ENCODE assay signal across 8 mouse cellular contexts in genomic region chr11:60139734-60140371, GRCm38 (mm10). TPM values are rescaled to one million over a fixed set of nuclear protein-coding genes. Genes with fewer than 3 reads are reported as not detected.
A peak's percentile ranks its signal among the peaks of the same experiment; 100 is the strongest.
DNase-seq lines count a peak whose midpoint lies in the region; ATAC-seq and TF ChIP-seq lines count a peak whose summit lies in the region.

No protein-coding gene starts in this region.

- peak; percentile 32 to 51 for DNase-seq in heart, adult 18-20 months
- no peak for DNase-seq in heart, adult 8-10 months (ENCODE audit: low spot score)
- peak; percentile 47 to 72 for DNase-seq in cerebellum, postnatal 4 days (ENCODE audit: low spot score in 2 of 2)
- peak; percentile 64 for DNase-seq in gastrocnemius, postnatal 10 days
- peak; percentile 51 for DNase-seq in liver
- peak; percentile 69 for DNase-seq in stomach, postnatal 0 days (ENCODE audit: low spot score)

- TF ChIP-seq CTCF in intestine, postnatal 0 days (IDR thresholded peaks at IDR 0.05; ENCODE audit: low read depth), result 0 out of 2 replicates have a peak, but pooled peaks have one; percentile 28
- TF ChIP-seq CTCF in stomach, postnatal 0 days (IDR thresholded peaks at IDR 0.05; ENCODE audit: low read depth), result peak; percentile 29; the same call in 1 of the 2 replicates

- 1% methylated on average over 65 of the region's 66 CpGs for WGBS in intestine, postnatal 0 days
- WGBS in midbrain, embryonic 16.5 days, result 1% methylated on average over 61 of the region's 66 CpGs
- WGBS in stomach, postnatal 0 days, result under 1% methylated on average over 59 of the region's 66 CpGs

- peak overlapping the region; percentile 100 for H3K4me2 ChIP-seq in intestine, postnatal 0 days (replicated peaks; ENCODE audit: low read depth)
- H3K4me2 ChIP-seq in midbrain, embryonic 16.5 days (ENCODE audit: low read length), result peak overlapping the region; percentile 79
- H3K4me2 ChIP-seq in stomach, postnatal 0 days (replicated peaks; ENCODE audit: low read depth), result peak overlapping the region; percentile 89

- peak; percentile 42 for ATAC-seq in intestine, postnatal 0 days
- peak; percentile 78 for ATAC-seq in midbrain, embryonic 16.5 days
- ATAC-seq in stomach, postnatal 0 days (ENCODE audit: low FRiP score, low TSS enrichment), result peak; percentile 51

- peaks cover 4% of the 10 kb centered on the region; the same call in 1 of the 2 replicates for H3K36me3 ChIP-seq in intestine, postnatal 0 days (ENCODE audit: control insufficient read depth, insufficient read depth)
- no peaks in the 10 kb centered on the region for H3K36me3 ChIP-seq in midbrain, embryonic 16.5 days (ENCODE audit: control insufficient read depth, insufficient read depth, low read length)
- no peaks in the 10 kb centered on the region for H3K36me3 ChIP-seq in stomach, postnatal 0 days (ENCODE audit: control insufficient read depth, insufficient read depth, low read length)

- H3K27ac ChIP-seq in intestine, postnatal 0 days (ENCODE audit: low read depth, low read length), result no peak overlapping the region
- peak overlapping the region; percentile 95 for H3K27ac ChIP-seq in midbrain, embryonic 16.5 days (ENCODE audit: low read length)
- peak overlapping the region; percentile 45; the same call in 1 of the 2 replicates for H3K27ac ChIP-seq in stomach, postnatal 0 days (replicated peaks)

- no peaks in the 10 kb centered on the region for H3K9me3 ChIP-seq in intestine, postnatal 0 days (ENCODE audit: control insufficient read depth)
- no peaks in the 10 kb centered on the region for H3K9me3 ChIP-seq in midbrain, embryonic 16.5 days (replicated peaks; ENCODE audit: control insufficient read depth, low read length, poor library complexity, severe bottlenecking)
- H3K9me3 ChIP-seq in stomach, postnatal 0 days (ENCODE audit: control insufficient read depth, low read length), result no peaks in the 10 kb centered on the region

- peak overlapping the region; percentile 40 for H3K9ac ChIP-seq in intestine, postnatal 0 days (ENCODE audit: low read depth, low read length)
- H3K9ac ChIP-seq in midbrain, embryonic 16.5 days (ENCODE audit: low read depth, low read length), result peak overlapping the region; percentile 83
- H3K9ac ChIP-seq in stomach, postnatal 0 days (ENCODE audit: low read length), result peak overlapping the region; percentile 73

- H3K4me3 ChIP-seq in intestine, postnatal 0 days (ENCODE audit: low read depth, low read length), result peak overlapping the region; percentile 52
- H3K4me3 ChIP-seq in midbrain, embryonic 16.5 days (ENCODE audit: low read depth, low read length), result peak overlapping the region; percentile 71
- H3K4me3 ChIP-seq in stomach, postnatal 0 days (ENCODE audit: low read depth, low read length), result peak overlapping the region; percentile 70

- H3K27me3 ChIP-seq in intestine, postnatal 0 days (replicated peaks; ENCODE audit: control insufficient read depth, insufficient read depth, low read length), result no peaks in the 10 kb centered on the region
- H3K27me3 ChIP-seq in midbrain, embryonic 16.5 days (ENCODE audit: control insufficient read depth, insufficient read depth, low read depth, low read length), result no peaks in the 10 kb centered on the region
- no peaks in the 10 kb centered on the region for H3K27me3 ChIP-seq in stomach, postnatal 0 days (ENCODE audit: control insufficient read depth, insufficient read depth, low read length)

- TF ChIP-seq EP300 in stomach, postnatal 0 days (optimal IDR thresholded peaks at IDR 0.05), result no peak

- peaks cover 6% of the 10 kb centered on the region for H3K4me1 ChIP-seq in intestine, postnatal 0 days (replicated peaks; ENCODE audit: control insufficient read depth, insufficient read depth, low read length)
- peaks cover 49% of the 10 kb centered on the region for H3K4me1 ChIP-seq in midbrain, embryonic 16.5 days (ENCODE audit: control insufficient read depth, insufficient read depth, low read length)
- peaks cover 5% of the 10 kb centered on the region; the same call in 1 of the 2 replicates for H3K4me1 ChIP-seq in stomach, postnatal 0 days (replicated peaks; ENCODE audit: control insufficient read depth, insufficient read depth)

RNA-seq across cellular contexts. Expression of gene Rai1, which starts 35.0 kb away (rescaled TPM):
- 10 to 100 TPM; 18.0 to 23.0 TPM for total RNA-seq in heart, adult 18-20 months (2021)
- 10 to 100 TPM; 20.4 to 25.3 (median 22.5) TPM for total RNA-seq in heart, adult 8-10 months (2022)
- total RNA-seq in gastrocnemius, postnatal 10 days (2021), result 10 to 100 TPM; 27.7 to 37.6 TPM
- polyA plus RNA-seq in intestine, postnatal 0 days (2015; fragmentation: Nextera tagmentation; extraction: Ambion mirVana), result 10.1 and 10.6 TPM in 2 replicates
- 25.0 and 26.5 TPM in 2 replicates for polyA plus RNA-seq in midbrain, embryonic 16.5 days (2015; fragmentation: Nextera tagmentation; extraction: Ambion mirVana)
- 10.6 and 10.7 TPM in 2 replicates for polyA plus RNA-seq in stomach, postnatal 0 days (2015; fragmentation: Nextera tagmentation; extraction: Ambion mirVana)
